Mouse (Mus musculus) heart, embryonic 14.5 days (tissue): ENCODE measurements around the gene Cd300ld3. TPM values are rescaled to one million over a fixed set of nuclear protein-coding genes. Genes with fewer than 3 reads are reported as not detected.

Experiments used
- ATAC-seq: fragments of 200-750 bp; cut with Nextera tagmentation; 2 replicates; pipeline ENCODE4 v1.8.0; 2017; ENCODE audit warnings: low read depth, moderate TSS enrichment; ENCODE audit not compliant: insufficient number of reproducible peaks, insufficient read depth, low FRiP score
- H3K27ac ChIP-seq, 2 experiments: fragments of 200-500 bp in 1 of 2; fragments of 300-500 bp in 1 of 2; sonication (generic) in 1 of 2; replicated peaks in 1 of 2; 2 replicates each; pipeline ENCODE4 v1.5.1; 2012 to 2014; ENCODE audit warnings: low read depth in 2 of 2, low read length in 2 of 2, control low read depth in 1 of 2, mild to moderate bottlenecking in 1 of 2, mixed read lengths in 1 of 2; ENCODE audit not compliant: control insufficient read depth in 1 of 2, insufficient read depth in 1 of 2
- H3K27me3 ChIP-seq: fragments of 300-500 bp; sonication (generic); 2 replicates; pipeline ENCODE4 v1.6.1; 2014; ENCODE audit warnings: mild to moderate bottlenecking, low read length, control low read depth; ENCODE audit not compliant: control insufficient read depth, insufficient read depth
- H3K36me3 ChIP-seq: fragments of 300-500 bp; sonication (generic); 2 replicates; pipeline ENCODE4 v1.6.1; 2014; ENCODE audit warnings: mild to moderate bottlenecking, control low read depth, low read length, mixed read lengths; ENCODE audit not compliant: control insufficient read depth, insufficient read depth
- H3K4me1 ChIP-seq, 2 experiments: fragments of 200-500 bp in 1 of 2; fragments of 300-500 bp in 1 of 2; sonication (generic) in 1 of 2; 2 replicates each; pipeline ENCODE4 v1.6.1; 2012 to 2014; ENCODE audit warnings: low read length in 2 of 2, control low read depth in 1 of 2, mixed read lengths in 1 of 2; ENCODE audit not compliant: control insufficient read depth in 2 of 2, insufficient read depth in 2 of 2
- H3K4me2 ChIP-seq: fragments of 300-500 bp; sonication (generic); 2 replicates; pipeline ENCODE4 v1.6.1; 2014; ENCODE audit warnings: mild to moderate bottlenecking, low read length
- H3K4me3 ChIP-seq, 2 experiments: fragments of 200-500 bp in 1 of 2; fragments of 300-500 bp in 1 of 2; sonication (generic) in 1 of 2; 2 replicates each; pipeline ENCODE4 v1.5.1; 2012 to 2014; ENCODE audit warnings: low read length in 2 of 2, mild to moderate bottlenecking in 2 of 2, control low read depth in 1 of 2, low read depth in 1 of 2, moderate library complexity in 1 of 2; ENCODE audit not compliant: control insufficient read depth in 1 of 2, insufficient read depth in 1 of 2
- H3K9ac ChIP-seq: fragments of 300-500 bp; sonication (generic); 2 replicates; pipeline ENCODE4 v1.6.1; 2014; ENCODE audit warnings: mild to moderate bottlenecking, low read length
- H3K9me3 ChIP-seq: fragments of 300-500 bp; sonication (generic); 2 replicates; pipeline ENCODE4 v1.6.1; 2016; ENCODE audit warnings: low read length, control low read depth; ENCODE audit not compliant: control insufficient read depth
- WGBS: fragments of 180-500 bp; shearing (Covaris S2); extraction: QIAGEN DNeasy Blood & Tissue Kit; methylation state at CpG from one replicate; pipeline ENCODE4 v1.1.7; 2014; 5-methylcytosine and 5-hydroxymethylcytosine counted together
- polyA plus RNA-seq: library from polyadenylated mRNA; unstranded; fragments of >200 nt; fragmentation: Nextera tagmentation; extraction: Ambion mirVana; gene quantifications from 2 replicates; pipeline ENCODE4 v1.2.1, GENCODE M21; 2014

Cd300ld3 gene
- polyA plus RNA-seq, 1 experiment from 2014 or later: not detected

- Histone ChIP-seq H3K9me3 (no peaks in the 10 kb centered on the region), H3K9ac (no peak overlapping the region), H3K4me2 (no peak overlapping the region), H3K27me3 (peaks cover 19% of the 10 kb centered on the region), H3K27ac (no peak overlapping the region), H3K36me3 (no peaks in the 10 kb centered on the region), H3K4me1 (no peaks in the 10 kb centered on the region), H3K4me3 (no peak overlapping the region)
- 39% methylated on average over 18 of the region's 18 CpGs for WGBS
- ATAC-seq: no peak
Measured at GRCm38 (mm10) chr11:115083376-115084139, 35.3 kb upstream of the Cd300ld3 start.

GRCm38 (mm10) chr11:115082196-115082595 is 34.0 kb upstream of the Cd300ld3 start:
- ATAC-seq: no peak
- no peak overlapping the region for H3K4me2 ChIP-seq
- H3K4me3 ChIP-seq: no peak overlapping the region
- H3K27me3 ChIP-seq: peaks cover 19% of the 10 kb centered on the region
- no peaks in the 10 kb centered on the region for H3K36me3 ChIP-seq
- 57% methylated on average over 6 of the region's 6 CpGs for WGBS
- H3K27ac ChIP-seq: no peak overlapping the region
- no peaks in the 10 kb centered on the region for H3K9me3 ChIP-seq
- no peak overlapping the region for H3K9ac ChIP-seq
- H3K4me1 ChIP-seq: no peaks in the 10 kb centered on the region

DNA sequence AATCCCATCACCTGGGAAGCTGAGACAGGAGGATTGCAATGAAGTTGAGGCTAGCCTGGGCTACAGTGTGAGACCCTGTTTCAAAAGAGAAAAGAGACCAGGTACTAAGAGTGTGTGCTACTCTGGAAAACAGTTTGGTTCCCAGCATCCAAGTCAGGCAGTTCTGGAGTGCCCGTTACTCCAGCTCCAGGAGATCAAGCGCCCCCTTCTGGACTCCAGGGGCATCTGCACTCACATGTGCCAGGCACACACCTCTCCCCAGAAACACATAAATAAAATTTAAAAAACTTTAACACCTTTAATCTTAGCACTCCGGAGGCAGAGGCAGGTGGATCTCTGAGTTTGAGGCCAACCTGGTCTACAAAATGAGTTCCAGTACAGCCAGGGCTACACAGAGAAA is 33.2 kb upstream of the Cd300ld3 start:
- Histone ChIP-seq H3K4me1 (no peaks in the 10 kb centered on the region), H3K4me2 (no peak overlapping the region), H3K4me3 (no peak overlapping the region), H3K9ac (no peak overlapping the region), H3K36me3 (no peaks in the 10 kb centered on the region), H3K27me3 (peaks cover 19% of the 10 kb centered on the region), H3K9me3 (no peaks in the 10 kb centered on the region), H3K27ac (no peak overlapping the region)
- WGBS: 59% methylated on average over 3 of the region's 3 CpGs
- no peak for ATAC-seq

DNA sequence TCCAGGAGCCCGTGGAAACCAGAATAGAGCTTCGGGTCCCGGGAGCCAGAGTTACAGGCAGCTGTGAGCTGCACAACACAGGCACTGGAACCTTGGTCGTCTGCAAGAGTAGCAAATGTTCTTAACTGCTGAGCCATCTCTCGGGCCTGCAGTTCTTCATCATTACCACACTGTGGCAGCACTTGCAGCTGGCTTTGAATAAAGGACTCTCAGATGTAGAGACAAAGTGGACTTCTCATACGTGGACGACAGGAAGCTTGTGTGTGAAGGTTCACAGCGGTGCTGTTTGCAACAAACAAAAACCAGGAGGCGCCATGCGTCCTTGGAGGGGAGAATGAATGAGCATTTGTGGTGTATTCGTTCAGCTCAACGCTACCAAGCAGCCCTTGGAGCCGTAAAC is 32.7 kb upstream of the Cd300ld3 start:
- WGBS: 32% methylated on average over 13 of the region's 13 CpGs

GRCm38 (mm10) chr11:115078680-115079079 is 30.5 kb upstream of the Cd300ld3 start:
- WGBS: 68% methylated on average over 5 of the region's 5 CpGs
- no peaks in the 10 kb centered on the region for H3K9me3 ChIP-seq
- H3K4me3 ChIP-seq: no peak overlapping the region
- H3K4me1 ChIP-seq: no peaks in the 10 kb centered on the region
- H3K27ac ChIP-seq: no peak overlapping the region
- ATAC-seq: no peak
- H3K9ac ChIP-seq: no peak overlapping the region
- no peaks in the 10 kb centered on the region for H3K36me3 ChIP-seq
- H3K27me3 ChIP-seq: peaks cover 7% of the 10 kb centered on the region; the same call in 1 of the 2 replicates
- no peak overlapping the region for H3K4me2 ChIP-seq

More for the DNA sequence above, 32.7 kb upstream of the Cd300ld3 start:
- Histone ChIP-seq H3K4me3 (no peak overlapping the region), H3K9ac (no peak overlapping the region), H3K36me3 (no peaks in the 10 kb centered on the region), H3K27ac (no peak overlapping the region), H3K4me2 (no peak overlapping the region), H3K27me3 (peaks cover 19% of the 10 kb centered on the region), H3K4me1 (no peaks in the 10 kb centered on the region), H3K9me3 (no peaks in the 10 kb centered on the region)
- no peak for ATAC-seq

DNA sequence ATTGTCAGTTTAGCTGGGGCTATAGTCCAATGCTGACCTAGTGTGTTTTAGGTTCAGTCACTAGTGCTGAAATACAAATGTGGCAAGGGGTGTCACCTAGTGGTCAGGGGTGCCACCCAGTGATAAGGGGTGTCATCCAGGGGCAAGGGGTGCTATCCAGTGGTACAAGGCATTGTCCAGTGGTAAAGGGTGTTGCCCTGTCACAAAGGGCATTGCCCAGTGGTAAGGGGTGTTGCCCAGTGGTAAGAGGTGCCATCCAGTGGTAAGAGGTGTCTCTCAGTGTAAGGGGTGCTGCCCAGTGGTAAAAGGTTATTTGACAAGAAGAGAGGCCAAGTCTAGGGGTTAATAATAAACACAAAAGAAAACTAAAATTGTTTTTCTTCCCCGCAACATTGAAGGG is 29.2 kb upstream of the Cd300ld3 start:
- no peak overlapping the region for H3K4me2 ChIP-seq
- no peak for ATAC-seq
- H3K4me1 ChIP-seq: no peaks in the 10 kb centered on the region
- WGBS: 93% methylated on average over 1 of the region's 1 CpGs
- no peaks in the 10 kb centered on the region for H3K36me3 ChIP-seq
- H3K27me3 ChIP-seq: peaks cover 3% of the 10 kb centered on the region; the same call in 1 of the 2 replicates
- H3K4me3 ChIP-seq: no peak overlapping the region
- no peak overlapping the region for H3K9ac ChIP-seq
- H3K9me3 ChIP-seq: no peaks in the 10 kb centered on the region
- no peak overlapping the region for H3K27ac ChIP-seq

GRCm38 (mm10) chr11:115075859-115076258 is 27.6 kb upstream of the Cd300ld3 start:
- H3K4me2 ChIP-seq: no peak overlapping the region
- no peak overlapping the region for H3K9ac ChIP-seq
- H3K27ac ChIP-seq: no peak overlapping the region
- H3K4me3 ChIP-seq: no peak overlapping the region
- H3K36me3 ChIP-seq: no peaks in the 10 kb centered on the region
- H3K27me3 ChIP-seq: no peaks in the 10 kb centered on the region
- 52% methylated on average over 5 of the region's 5 CpGs for WGBS
- ATAC-seq: no peak
- no peaks in the 10 kb centered on the region for H3K9me3 ChIP-seq
- H3K4me1 ChIP-seq: peaks cover 4 to 5% of the 10 kb centered on the region in 2 experiments; a peak in 3 of 4 replicates

GRCm38 (mm10) chr11:115075407-115075806 is 27.2 kb upstream of the Cd300ld3 start:
- Histone ChIP-seq H3K36me3 (no peaks in the 10 kb centered on the region), H3K27ac (no peak overlapping the region), H3K27me3 (no peaks in the 10 kb centered on the region), H3K4me2 (no peak overlapping the region), H3K9me3 (no peaks in the 10 kb centered on the region), H3K4me1 (peaks cover 4 to 5% of the 10 kb centered on the region in 2 experiments; a peak in 3 of 4 replicates), H3K4me3 (no peak overlapping the region), H3K9ac (no peak overlapping the region)
- WGBS: 62% methylated on average over 7 of the region's 7 CpGs
- ATAC-seq: no peak
